Comparison of ENCODE assay signal across 20 mouse cellular contexts in the genomic region with DNA sequence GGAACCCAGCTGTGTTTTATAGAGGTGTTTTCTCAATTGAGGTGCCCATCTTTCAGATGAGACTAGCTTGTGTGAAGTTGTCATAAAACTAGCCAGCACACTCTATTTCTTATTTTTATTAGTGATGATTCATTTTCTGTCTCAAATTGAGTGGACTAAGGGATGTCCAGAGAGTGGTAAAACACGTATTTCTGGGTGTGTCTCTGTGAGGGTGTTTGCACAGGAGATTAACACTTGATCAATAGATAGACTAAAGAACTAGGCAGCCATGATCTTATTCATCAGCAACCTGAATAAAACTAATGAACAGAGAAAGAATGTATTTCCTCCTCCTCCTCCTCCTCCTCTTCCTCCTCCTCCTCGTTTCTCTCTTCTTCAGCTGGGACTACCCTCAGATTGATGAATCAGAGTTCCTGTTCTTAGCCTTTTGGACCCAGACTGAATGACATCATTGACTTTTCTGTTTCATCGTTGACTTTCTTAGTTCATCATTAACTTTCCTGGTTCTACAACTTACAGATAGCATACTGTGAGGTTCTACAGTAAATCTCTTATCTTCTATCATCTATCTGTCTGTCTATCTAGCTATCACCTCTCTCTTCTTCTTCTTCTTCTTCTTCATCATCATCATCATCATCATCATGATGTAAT.
DNase-seq lines count a peak whose midpoint lies in the region; ATAC-seq and TF ChIP-seq lines count a peak whose summit lies in the region.
"Had no signal": no experiment of that assay in that cellular context is flagged by ENCODE, and none has a peak within 500 bp of the region (broad histone marks: within the 10 kb centered on the region; RNA-seq: fewer than 3 reads in every experiment).

No protein-coding gene starts in this region.

- no peaks in the 10 kb centered on the region for H3K79me2 ChIP-seq in liver, adult 2 months (ENCODE audit: control insufficient read depth, insufficient read depth, low read length)

- no peak for TF ChIP-seq CTCF in liver, adult 2 months (IDR thresholded peaks at IDR 0.05; ENCODE audit: low read depth, low read length)
- no peak for TF ChIP-seq CTCF in stomach, postnatal 0 days (IDR thresholded peaks at IDR 0.05; ENCODE audit: low read depth)

- H3K4me2 ChIP-seq in liver, embryonic 11.5 days, result no peak overlapping the region
- no peak overlapping the region for H3K4me2 ChIP-seq in intestine, embryonic 16.5 days (ENCODE audit: low read depth, low read length)
- H3K4me2 ChIP-seq in stomach, postnatal 0 days (replicated peaks; ENCODE audit: low read depth), result no peak overlapping the region
- H3K4me2 ChIP-seq: embryonic facial prominence, embryonic 12.5 days; forebrain, embryonic 15.5 days had no signal

- WGBS in liver, adult 2 months, result 13% methylated on average over 3 of the region's 3 CpGs
- WGBS in liver, embryonic 11.5 days, result 54% methylated on average over 3 of the region's 3 CpGs
- 54% methylated on average over 3 of the region's 3 CpGs for WGBS in intestine, embryonic 16.5 days
- 51% methylated on average over 3 of the region's 3 CpGs for WGBS in stomach, postnatal 0 days

- DNase-seq in liver, adult 2 months (ENCODE audit: extremely low read depth, low read depth, low spot score), result peak; percentile 78
- DNase-seq in liver, embryonic 11.5 days (ENCODE audit: low spot score), result no peak
- peak; percentile 0 for DNase-seq in urinary bladder, postnatal 25 days (ENCODE audit: low spot score)
- no peak for DNase-seq in urinary bladder, postnatal 36 days (ENCODE audit: low spot score in 2 of 2)
- no peak for DNase-seq in stomach, postnatal 0 days (ENCODE audit: low spot score)
- no peak for DNase-seq in left cerebral cortex, adult 11 months (ENCODE audit: low spot score)
- DNase-seq: adrenal gland, adult 2 months; adrenal gland, postnatal 10 days; adrenal gland, postnatal 25 days; cerebellum, adult 11-12 months; cerebellum, adult 2 months; cerebellum, adult 9-10 months; cerebellum, postnatal 10 days; cerebellum, postnatal 25 days; forebrain, postnatal 0 days had no signal

- no peaks in the 10 kb centered on the region for H3K36me3 ChIP-seq in liver, adult 2 months (ENCODE audit: control insufficient read depth, insufficient read depth, low read length)
- no peaks in the 10 kb centered on the region for H3K36me3 ChIP-seq in liver, embryonic 11.5 days (ENCODE audit: control insufficient read depth, insufficient read depth, low read length)
- no peaks in the 10 kb centered on the region for H3K36me3 ChIP-seq in intestine, embryonic 16.5 days (ENCODE audit: control insufficient read depth, insufficient read depth, low read length)
- H3K36me3 ChIP-seq in stomach, postnatal 0 days (ENCODE audit: control insufficient read depth, insufficient read depth, low read length), result no peaks in the 10 kb centered on the region
- H3K36me3 ChIP-seq: embryonic facial prominence, embryonic 10.5 days; embryonic facial prominence, embryonic 12.5 days; forebrain, embryonic 15.5 days had no signal

- TF ChIP-seq EP300 in stomach, postnatal 0 days (optimal IDR thresholded peaks at IDR 0.05), result no peak

- H3K27ac ChIP-seq in liver, adult 2 months (replicated peaks; ENCODE audit: insufficient read depth, low read depth, low read length), result no peak overlapping the region
- no peak overlapping the region for H3K27ac ChIP-seq in liver, embryonic 11.5 days (ENCODE audit: low read depth, low read length)
- no peak overlapping the region for H3K27ac ChIP-seq in intestine, embryonic 16.5 days (ENCODE audit: low read length)
- no peak overlapping the region for H3K27ac ChIP-seq in stomach, postnatal 0 days (replicated peaks)
- H3K27ac ChIP-seq: embryonic facial prominence, embryonic 10.5 days; embryonic facial prominence, embryonic 12.5 days; forebrain, embryonic 15.5 days had no signal

- no peak overlapping the region for H3K9ac ChIP-seq in liver, adult 2 months (ENCODE audit: low read depth, low read length)
- no peak overlapping the region for H3K9ac ChIP-seq in liver, embryonic 11.5 days (ENCODE audit: low read depth, low read length)
- H3K9ac ChIP-seq in intestine, embryonic 16.5 days (ENCODE audit: low read depth, low read length), result no peak overlapping the region
- H3K9ac ChIP-seq in stomach, postnatal 0 days (ENCODE audit: low read length), result no peak overlapping the region
- H3K9ac ChIP-seq: embryonic facial prominence, embryonic 12.5 days; forebrain, embryonic 15.5 days; forebrain, postnatal 0 days had no signal

- H3K4me1 ChIP-seq in liver, adult 2 months (ENCODE audit: control insufficient read depth, insufficient read depth, low read length), result peaks cover 13% of the 10 kb centered on the region
- no peaks in the 10 kb centered on the region for H3K4me1 ChIP-seq in liver, embryonic 11.5 days (replicated peaks; ENCODE audit: control insufficient read depth, insufficient read depth, low read length)
- H3K4me1 ChIP-seq in intestine, embryonic 16.5 days (ENCODE audit: control insufficient read depth, insufficient read depth, low read length), result no peaks in the 10 kb centered on the region
- H3K4me1 ChIP-seq in stomach, postnatal 0 days (replicated peaks; ENCODE audit: control insufficient read depth, insufficient read depth), result no peaks in the 10 kb centered on the region
- H3K4me1 ChIP-seq: embryonic facial prominence, embryonic 10.5 days; embryonic facial prominence, embryonic 12.5 days had no signal

- H3K4me3 ChIP-seq in liver, adult 2 months (ENCODE audit: insufficient read depth, low read depth, low read length), result no peak overlapping the region
- H3K4me3 ChIP-seq in liver, embryonic 11.5 days (ENCODE audit: low read depth, low read length), result no peak overlapping the region
- no peak overlapping the region for H3K4me3 ChIP-seq in intestine, embryonic 16.5 days (ENCODE audit: low read length)
- no peak overlapping the region for H3K4me3 ChIP-seq in stomach, postnatal 0 days (ENCODE audit: low read depth, low read length)
- H3K4me3 ChIP-seq: embryonic facial prominence, embryonic 10.5 days; embryonic facial prominence, embryonic 12.5 days; forebrain, embryonic 15.5 days had no signal

- TF ChIP-seq POLR2A in liver, adult 2 months (IDR thresholded peaks at IDR 0.05; ENCODE audit: extremely low read depth, insufficient read depth, low read length), result no peak

- H3K9me3 ChIP-seq in liver, embryonic 11.5 days (ENCODE audit: control insufficient read depth, low read length), result no peaks in the 10 kb centered on the region
- no peaks in the 10 kb centered on the region for H3K9me3 ChIP-seq in intestine, embryonic 16.5 days (ENCODE audit: control insufficient read depth, low read length)
- no peaks in the 10 kb centered on the region for H3K9me3 ChIP-seq in stomach, postnatal 0 days (ENCODE audit: control insufficient read depth, low read length)
- H3K9me3 ChIP-seq: embryonic facial prominence, embryonic 10.5 days; embryonic facial prominence, embryonic 12.5 days; forebrain, embryonic 15.5 days had no signal

- ATAC-seq in liver, embryonic 11.5 days (replicated peaks; ENCODE audit: low FRiP score), result no peak
- ATAC-seq in intestine, embryonic 16.5 days, result peak; percentile 63
- ATAC-seq in stomach, postnatal 0 days (ENCODE audit: low FRiP score, low TSS enrichment), result peak; percentile 53
- no peak for ATAC-seq in cerebellum, adult (ENCODE audit: insufficient number of reproducible peaks, low FRiP score, low TSS enrichment)
- ATAC-seq: forebrain, embryonic 15.5 days; forebrain, postnatal 0 days had no signal

- H3K27me3 ChIP-seq in liver, adult 2 months (ENCODE audit: control insufficient read depth, insufficient read depth, low read length), result no peaks in the 10 kb centered on the region
- H3K27me3 ChIP-seq in liver, embryonic 11.5 days (replicated peaks; ENCODE audit: control insufficient read depth, insufficient read depth, low read length), result no peaks in the 10 kb centered on the region
- no peaks in the 10 kb centered on the region for H3K27me3 ChIP-seq in intestine, embryonic 16.5 days (replicated peaks; ENCODE audit: control insufficient read depth, insufficient read depth, low read length)
- H3K27me3 ChIP-seq in stomach, postnatal 0 days (ENCODE audit: control insufficient read depth, insufficient read depth, low read length), result no peaks in the 10 kb centered on the region
- H3K27me3 ChIP-seq: embryonic facial prominence, embryonic 12.5 days; forebrain, embryonic 15.5 days had no signal

Comparison
In these comparisons a context has a peak if more than half of its experiments do, and no peak if none do; other contexts are left out.
1. DNase-seq: peak in liver, adult 2 months (single experiment) and urinary bladder, postnatal 25 days (single experiment); none in liver, embryonic 11.5 days (single experiment), urinary bladder, postnatal 36 days (0 of 2), stomach, postnatal 0 days (single experiment) and left cerebral cortex, adult 11 months (single experiment).
2. ATAC-seq: peak in intestine, embryonic 16.5 days (single experiment) and stomach, postnatal 0 days (single experiment); none in liver, embryonic 11.5 days (single experiment) and cerebellum, adult (single experiment).